Mouse (Mus musculus): ENCODE results near the gene Grip2. TPM values are rescaled to one million over a fixed set of nuclear protein-coding genes. Genes with fewer than 3 reads are reported as not detected.

Gene Grip2
- polyA plus RNA-seq, 1 experiment, result not detected

DNA sequence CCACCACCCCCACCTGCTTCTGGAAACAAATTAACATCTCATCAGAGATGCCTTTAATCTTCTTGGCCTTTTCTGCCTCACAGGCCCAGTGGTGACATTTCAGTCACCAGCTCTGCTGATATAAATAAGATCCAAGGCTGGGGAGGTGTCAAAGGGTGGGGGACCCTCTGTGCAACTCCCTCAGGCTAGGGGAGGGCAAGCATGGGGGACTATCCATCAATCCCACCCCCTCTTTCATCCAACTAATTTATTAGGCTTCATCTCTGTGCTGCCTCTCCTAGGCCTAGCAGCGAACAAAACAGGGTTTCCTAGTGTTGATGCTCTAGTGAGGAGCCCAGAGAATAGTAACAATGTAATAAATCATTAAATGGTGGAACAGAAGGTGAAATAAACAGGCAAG is 17.0 kb downstream of the Grip2 start:
- no peak for TF ChIP-seq GATA1 (IDR thresholded peaks at IDR 0.05; ENCODE audit: low read length)

DNA sequence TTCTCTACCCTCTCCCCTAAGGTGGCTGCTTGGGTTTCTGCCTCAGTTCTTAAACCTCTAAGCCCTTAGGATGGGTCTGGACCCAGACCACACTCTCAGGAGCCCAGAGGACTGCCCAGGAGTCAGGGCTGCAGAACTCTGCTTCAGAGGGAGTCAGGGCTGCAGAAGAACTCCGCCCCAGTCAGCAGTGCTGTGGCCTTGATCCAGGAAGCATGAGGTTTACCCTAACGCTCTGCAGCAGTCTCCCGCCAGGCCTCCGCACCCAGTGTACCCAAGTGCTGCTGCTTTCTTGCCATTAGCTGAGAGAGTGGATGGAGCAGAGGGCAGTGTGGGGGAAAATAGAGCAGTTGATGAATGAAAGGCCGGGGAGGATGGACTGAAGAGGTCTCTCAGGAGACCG is 19.0 kb downstream of the Grip2 start:
- TF ChIP-seq GATA1 (IDR thresholded peaks at IDR 0.05; ENCODE audit: low read length), result no peak

DNA sequence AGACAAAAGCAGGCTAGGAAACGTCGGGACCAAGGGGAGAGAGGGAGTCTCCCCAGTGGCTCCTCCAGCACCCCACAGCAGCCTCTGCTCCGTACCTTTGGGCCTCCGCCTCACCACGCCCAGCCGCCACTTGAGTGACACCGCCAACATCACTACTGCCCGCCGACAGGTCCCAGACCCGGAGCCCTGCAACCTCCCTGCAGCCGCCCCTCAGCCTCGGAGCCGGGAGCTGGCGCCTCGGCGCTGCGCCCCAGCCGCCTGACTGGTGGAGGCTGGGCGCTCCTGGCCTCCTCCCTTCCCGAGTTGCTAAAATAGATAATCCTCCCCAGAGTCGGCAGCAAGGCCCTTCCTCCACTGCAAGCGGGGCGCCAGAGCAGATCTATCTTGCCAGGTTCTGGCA is 19.9 kb downstream of the Grip2 start:
- no peak for TF ChIP-seq GATA1 (IDR thresholded peaks at IDR 0.05; ENCODE audit: low read length)

DNA sequence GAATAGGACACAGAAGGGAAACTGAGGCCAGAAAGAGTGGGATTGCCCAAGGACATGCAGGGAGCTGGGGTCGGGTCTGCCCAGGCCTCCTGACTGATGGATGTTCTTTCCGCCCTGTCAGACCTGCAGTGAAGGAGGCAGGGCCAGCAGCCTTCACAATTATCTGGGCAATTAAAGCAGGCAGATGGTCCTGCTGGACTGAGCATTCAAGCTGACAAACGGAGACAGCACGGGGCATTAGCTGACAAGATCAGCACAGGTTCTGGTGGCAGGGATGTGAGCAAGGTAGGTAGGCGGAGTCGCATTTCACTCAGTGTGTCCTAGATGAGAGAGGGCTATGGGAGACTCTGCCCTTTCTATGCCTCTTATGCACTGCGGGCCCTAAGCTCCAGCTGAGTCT is 22.9 kb downstream of the Grip2 start:
- no peak for TF ChIP-seq GATA1 (IDR thresholded peaks at IDR 0.05; ENCODE audit: low read length)

DNA sequence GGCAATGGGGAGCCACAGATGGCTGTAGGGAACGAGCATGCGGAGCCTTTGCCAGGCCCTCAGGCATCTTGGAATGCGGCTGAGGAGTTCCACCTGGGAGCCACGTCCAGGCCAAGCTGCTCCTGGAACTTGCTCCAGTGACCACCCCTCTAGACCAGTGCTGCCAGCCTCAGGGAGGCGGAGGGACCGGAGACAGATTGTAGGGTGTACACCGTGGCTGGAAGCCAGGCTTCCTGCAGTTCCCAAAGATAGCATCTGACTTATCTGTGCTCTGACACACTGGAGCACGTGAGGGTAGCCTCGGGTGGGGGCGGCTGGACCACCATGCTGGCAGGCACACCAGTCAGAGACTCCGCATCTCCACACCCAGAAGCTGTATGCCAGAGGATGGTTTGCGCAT is 28.6 kb downstream of the Grip2 start:
- no peak for TF ChIP-seq GATA1 (IDR thresholded peaks at IDR 0.05; ENCODE audit: low read length)

GRCm38 (mm10) chr6:91796736-91797135 is 30.3 kb downstream of the Grip2 start:
- TF ChIP-seq GATA1 (IDR thresholded peaks at IDR 0.05; ENCODE audit: low read length), result no peak

DNA sequence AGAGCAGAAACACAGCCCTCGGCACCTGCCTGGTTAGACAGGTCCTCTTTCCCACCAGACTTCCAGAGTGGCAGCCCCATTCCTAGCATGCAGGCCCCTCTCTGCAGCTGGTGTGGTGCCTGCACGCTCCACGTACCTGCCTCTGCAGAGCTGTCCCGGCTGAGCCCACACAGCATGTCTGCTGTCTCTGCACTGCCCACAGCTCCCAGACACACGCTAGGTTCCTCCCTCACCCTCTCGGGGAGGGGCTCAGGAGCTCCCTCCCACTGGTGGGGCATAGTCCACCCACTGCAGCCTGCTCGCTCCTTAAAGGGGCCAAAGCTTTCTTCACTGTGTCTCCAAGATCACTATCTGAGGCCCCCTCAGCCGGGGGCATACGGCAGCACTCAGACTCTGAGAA is 31.0 kb downstream of the Grip2 start:
- TF ChIP-seq GATA1 (IDR thresholded peaks at IDR 0.05; ENCODE audit: low read length), result no peak

DNA sequence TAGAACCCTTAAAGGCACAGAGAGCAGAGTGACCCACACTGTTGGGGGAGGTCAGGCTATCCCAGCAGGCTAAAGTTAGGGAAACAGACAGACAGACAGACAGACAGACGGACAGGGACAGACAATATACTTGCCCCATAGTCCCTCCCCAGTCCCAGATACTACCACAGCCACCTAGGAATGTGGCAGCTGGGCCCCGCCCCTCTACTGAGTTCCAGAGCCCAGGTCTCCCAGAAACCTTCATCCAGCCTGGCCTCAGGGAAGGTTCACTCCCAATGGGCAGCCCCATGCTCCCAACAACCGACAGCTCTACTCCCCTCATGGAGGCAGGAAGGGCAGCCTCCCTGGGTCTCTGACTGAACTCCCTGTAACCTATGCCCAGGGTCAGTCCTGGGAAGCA is 31.4 kb downstream of the Grip2 start:
- TF ChIP-seq GATA1 (IDR thresholded peaks at IDR 0.05; ENCODE audit: low read length), result no peak

DNA sequence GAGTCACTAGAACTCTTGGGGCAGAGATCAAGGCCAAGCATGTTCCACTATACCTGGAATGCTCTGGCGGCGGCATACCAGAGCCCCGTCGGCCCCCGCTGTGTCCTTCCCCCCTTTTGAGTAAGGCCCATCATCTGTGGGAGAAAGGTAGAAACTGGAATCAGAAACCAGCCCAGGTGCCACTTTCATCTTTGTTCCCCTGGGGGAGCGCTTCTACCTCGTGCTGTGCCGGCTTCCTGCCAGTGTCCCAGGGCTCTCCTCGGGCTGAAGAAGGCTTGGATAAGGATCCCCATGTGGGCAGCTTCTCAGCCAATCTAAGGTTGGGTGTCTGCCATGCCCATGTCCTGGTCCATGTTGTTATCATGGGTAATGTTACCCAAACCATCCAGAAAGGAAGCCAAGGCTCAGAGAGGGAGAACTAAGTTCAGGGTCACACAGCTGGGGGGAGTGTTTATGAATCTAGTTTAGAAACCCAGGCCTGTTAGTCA is 38.7 kb downstream of the Grip2 start:
- no peak for TF ChIP-seq GATA1 (IDR thresholded peaks at IDR 0.05; ENCODE audit: low read length)

DNA sequence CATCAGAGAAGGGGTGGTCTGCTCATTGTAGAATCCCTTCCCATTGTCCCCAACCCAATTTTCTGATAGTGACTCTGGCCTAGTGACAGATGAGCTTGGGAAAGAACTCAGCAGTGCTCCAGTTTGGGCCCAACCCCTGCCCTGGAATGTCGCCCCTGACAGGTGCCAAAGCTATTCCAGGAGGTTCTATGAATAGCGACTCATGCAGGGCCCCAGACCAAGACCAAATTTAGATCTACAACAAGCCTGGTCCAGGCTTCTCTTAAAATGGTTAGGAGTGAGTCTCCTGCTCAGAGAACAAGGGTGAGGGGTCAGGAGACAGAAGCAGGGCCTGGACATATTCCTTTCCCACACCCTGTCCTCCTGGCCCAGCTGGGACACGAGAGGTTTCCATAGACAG is 42.0 kb downstream of the Grip2 start:
- TF ChIP-seq GATA1 (IDR thresholded peaks at IDR 0.05; ENCODE audit: low read length), result no peak

DNA sequence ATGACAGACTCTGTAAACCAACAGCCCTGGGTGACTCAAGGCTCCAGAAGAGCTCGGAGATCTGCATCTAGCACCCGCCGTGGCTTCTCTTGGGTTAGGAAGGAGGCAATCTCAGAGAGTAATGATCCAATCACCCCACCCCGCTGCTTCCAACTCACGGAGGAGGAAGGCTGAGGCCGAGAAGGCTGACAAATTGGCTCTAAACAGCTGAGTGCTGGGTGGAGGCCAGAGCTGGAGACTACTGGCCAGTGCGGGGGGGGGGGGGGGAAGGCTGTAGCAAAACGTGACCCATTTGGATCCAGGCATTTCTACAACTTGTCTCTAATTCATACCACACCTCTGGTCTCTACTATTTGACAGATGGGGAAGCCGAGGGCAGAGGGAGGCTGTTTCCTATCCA is 47.8 kb downstream of the Grip2 start:
- no peak for TF ChIP-seq GATA1 (IDR thresholded peaks at IDR 0.05; ENCODE audit: low read length)

GRCm38 (mm10) chr6:91776543-91776942 is 50.5 kb downstream of the Grip2 start:
- TF ChIP-seq GATA1 (IDR thresholded peaks at IDR 0.05; ENCODE audit: low read length), result no peak

GRCm38 (mm10) chr6:91773951-91774350 is 53.1 kb downstream of the Grip2 start:
- no peak for TF ChIP-seq GATA1 (IDR thresholded peaks at IDR 0.05; ENCODE audit: low read length)

- no peak for TF ChIP-seq GATA1 (IDR thresholded peaks at IDR 0.05; ENCODE audit: low read length)
Measured at GRCm38 (mm10) chr6:91767550-91767949, 59.5 kb downstream of the Grip2 start.

DNA sequence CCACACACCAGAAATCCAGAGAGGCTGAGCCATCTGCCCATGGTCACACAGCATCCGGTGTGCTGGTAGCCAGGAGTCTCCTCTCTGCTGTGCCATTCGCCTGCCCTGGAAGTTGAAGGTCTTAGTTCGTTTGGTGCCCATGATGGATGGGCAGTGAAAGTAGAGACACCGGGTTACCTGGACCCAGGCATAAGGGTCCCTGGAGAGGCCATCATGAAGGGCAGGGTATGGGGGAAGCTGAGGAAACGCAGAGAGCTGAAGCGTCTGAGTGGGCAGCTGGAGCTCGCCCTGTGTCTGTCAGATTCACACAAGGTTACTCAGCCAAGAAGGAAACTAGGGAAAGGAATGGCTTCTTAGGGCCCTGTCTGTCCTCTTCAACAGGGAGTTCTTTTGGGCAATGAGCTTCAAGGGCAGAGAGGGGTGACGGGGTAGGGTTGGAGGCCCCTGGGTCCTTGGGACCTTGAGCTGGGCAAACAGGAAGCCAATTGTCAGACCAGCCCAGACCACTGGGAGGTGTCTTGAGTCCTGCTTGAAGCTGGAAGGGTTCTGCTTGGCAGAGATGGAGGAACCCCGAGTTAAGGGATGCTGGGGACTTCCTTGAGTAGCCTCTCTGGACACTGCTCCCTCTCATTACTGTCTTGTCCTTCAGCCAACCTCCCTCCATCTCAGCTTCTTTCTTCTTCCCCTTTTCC is 64.9 kb downstream of the Grip2 start:
- TF ChIP-seq GATA1 (IDR thresholded peaks at IDR 0.05; ENCODE audit: low read length), result no peak

- no peak for TF ChIP-seq GATA1 (IDR thresholded peaks at IDR 0.05; ENCODE audit: low read length)
Measured at GRCm38 (mm10) chr6:91754845-91755244, 72.2 kb downstream of the Grip2 start.

DNA sequence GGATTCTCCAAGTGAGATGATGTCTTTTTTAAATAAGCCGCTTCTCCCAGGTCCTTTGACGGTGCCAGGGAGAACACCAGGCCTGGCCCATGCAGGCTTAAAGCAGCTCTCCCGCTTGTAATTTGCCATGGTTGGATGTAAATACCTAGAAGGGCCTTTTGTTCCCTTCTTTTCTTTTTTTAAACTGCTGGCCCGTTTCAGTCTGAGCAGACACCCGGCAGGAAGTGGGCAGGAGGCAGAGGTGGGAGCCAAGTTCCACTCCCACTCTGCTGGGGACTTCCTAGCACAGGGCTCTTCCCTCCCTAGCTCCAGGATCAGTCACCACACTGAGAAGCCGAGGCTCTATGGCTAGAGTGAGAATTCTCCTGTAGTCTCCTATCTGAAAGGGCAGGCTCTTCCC is 73.0 kb downstream of the Grip2 start:
- TF ChIP-seq GATA1 (IDR thresholded peaks at IDR 0.05; ENCODE audit: low read length), result no peak

DNA sequence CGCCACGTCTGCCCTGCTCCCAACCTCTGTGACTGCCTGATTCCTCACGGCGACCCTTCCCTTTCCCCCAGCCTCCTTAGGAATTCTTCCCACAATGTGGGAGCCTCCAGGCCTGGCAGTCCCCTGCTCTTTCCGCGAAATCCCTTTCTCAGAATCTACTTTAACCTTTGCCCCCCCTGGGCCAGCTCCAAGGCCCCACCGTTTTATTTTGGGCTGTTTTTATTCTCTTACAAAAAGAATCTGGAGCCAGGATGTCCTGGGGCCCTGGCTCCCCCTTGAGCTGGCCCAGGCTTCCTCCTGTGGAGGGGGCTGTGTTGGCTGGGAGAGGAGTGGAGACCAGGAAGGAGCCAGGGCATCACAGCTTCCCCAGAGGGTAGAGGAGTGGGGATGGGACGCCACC is 74.2 kb downstream of the Grip2 start:
- TF ChIP-seq GATA1 (IDR thresholded peaks at IDR 0.05; ENCODE audit: low read length), result no peak
